Mouse (Mus musculus) brain, embryonic 14.5 days (tissue): ENCODE measurements around the gene Tmco1.

Source experiments
- CTCF ChIP-seq: fragments of 200-500 bp; IDR thresholded peaks from 2 replicates; pipeline ENCODE4 v1.5.1; 2012; ENCODE audit warnings: inconsistent platforms, mild to moderate bottlenecking, moderate library complexity, borderline replicate concordance; ENCODE audit not compliant: insufficient read depth, insufficient read length; ENCODE audit errors: extremely low read depth
- POLR2A ChIP-seq: fragments of 200-500 bp; IDR thresholded peaks from 2 replicates; pipeline ENCODE4 v1.6.1; 2012; ENCODE audit warnings: mild to moderate bottlenecking, inconsistent platforms, borderline replicate concordance; ENCODE audit not compliant: poor library complexity, insufficient read depth, insufficient read length, severe bottlenecking; ENCODE audit errors: extremely low read depth

- TF ChIP-seq POLR2A, result no peak
- no peak for TF ChIP-seq CTCF
Measured at GRCm38 (mm10) chr1:167291610-167292009, 16.6 kb upstream of the Tmco1 start.
